Mouse (Mus musculus) G1E (cell line): ENCODE data around the gene Tmem104.

Experiments used
- CTCF ChIP-seq: IDR thresholded peaks from 2 replicates; pipeline ENCODE4 v1.5.1; 2012; ENCODE audit warnings: low read depth, low read length, inconsistent platforms, mixed read lengths
- TAL1 ChIP-seq: conservative IDR thresholded peaks from 2 replicates; pipeline ENCODE4 v1.6.1; 2012; ENCODE audit warnings: low read depth, low read length, inconsistent platforms, mixed read lengths

DNA sequence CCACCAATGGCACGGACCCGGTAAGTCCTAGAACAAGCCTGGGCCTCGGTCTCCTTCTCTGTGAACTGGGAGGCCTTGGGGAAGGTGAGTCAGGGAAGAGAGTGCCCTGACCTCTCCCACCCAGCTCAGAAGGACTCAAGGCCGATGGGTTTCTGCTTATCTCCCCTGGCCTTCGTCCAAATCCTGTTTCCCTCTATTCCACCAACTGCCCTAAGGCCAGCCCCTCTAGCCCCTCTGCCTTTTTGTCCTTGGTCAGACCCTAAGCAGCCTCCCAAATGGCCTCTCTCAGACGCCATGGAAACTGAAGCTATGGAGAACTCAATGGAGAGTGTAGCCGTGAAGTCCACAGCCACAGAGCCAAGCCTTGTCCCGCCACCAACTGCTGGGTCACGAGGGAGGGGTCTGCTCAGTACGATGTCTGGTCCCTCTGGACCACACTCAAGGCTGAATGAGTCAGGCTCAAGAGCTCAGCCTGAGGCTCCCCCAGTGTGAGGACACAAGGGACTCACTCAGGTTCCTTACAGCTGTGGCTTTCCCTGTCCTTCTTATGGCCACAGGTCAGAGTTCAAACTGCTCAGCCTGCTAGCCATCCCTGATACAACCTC, 85.7 kb downstream of the Tmem104 start:
- no peak for TF ChIP-seq CTCF
- TF ChIP-seq TAL1: no peak
